Mouse (Mus musculus): ENCODE results near the gene Shh.

Gene Shh

GRCm38 (mm10) chr5:28466760-28467306 lies at the start of gene Shh:
Gene Shh, minus strand, starts transcription at chr5:28467256.
- DNase-seq (ENCODE audit: low read depth): no peak

- DNase-seq (ENCODE audit: low read depth): no peak
Observed at GRCm38 (mm10) chr5:28500792-28501439, 33.9 kb upstream of the Shh start.

- DNase-seq (ENCODE audit: low read depth): no peak
Observed at GRCm38 (mm10) chr5:28498846-28499245, 31.8 kb upstream of the Shh start.

- DNase-seq (ENCODE audit: low read depth): no peak
Observed at GRCm38 (mm10) chr5:28495712-28496650, 28.9 kb upstream of the Shh start.

- DNase-seq (ENCODE audit: low read depth): no peak
Observed at GRCm38 (mm10) chr5:28493550-28493949, 26.5 kb upstream of the Shh start.

- DNase-seq (ENCODE audit: low read depth): no peak
Observed at GRCm38 (mm10) chr5:28482991-28483390, 15.9 kb upstream of the Shh start.

- DNase-seq (ENCODE audit: low read depth): no peak
Observed at GRCm38 (mm10) chr5:28481730-28482129, 14.7 kb upstream of the Shh start.

- DNase-seq (ENCODE audit: low read depth): no peak
Observed at GRCm38 (mm10) chr5:28476389-28477379, 9.6 kb upstream of the Shh start.

GRCm38 (mm10) chr5:28473556-28473955 lies 6.5 kb upstream of the Shh start:
- DNase-seq (ENCODE audit: low read depth): no peak

- DNase-seq (ENCODE audit: low read depth): peak; percentile 19
Observed at GRCm38 (mm10) chr5:28469525-28470202, 2.6 kb upstream of the Shh start.

- DNase-seq (ENCODE audit: low read depth): no peak
Observed at GRCm38 (mm10) chr5:28466351-28466750, 705 bp downstream of the Shh start.

- DNase-seq (ENCODE audit: low read depth): no peak
Observed at GRCm38 (mm10) chr5:28465526-28465925, 1.5 kb downstream of the Shh start.

GRCm38 (mm10) chr5:28465099-28465406 lies 2.0 kb downstream of the Shh start:
- no peak for DNase-seq (ENCODE audit: low read depth)

GRCm38 (mm10) chr5:28464361-28465098 lies 2.5 kb downstream of the Shh start:
- DNase-seq (ENCODE audit: low read depth): no peak

GRCm38 (mm10) chr5:28463656-28464055 lies 3.4 kb downstream of the Shh start:
- DNase-seq (ENCODE audit: low read depth): no peak

GRCm38 (mm10) chr5:28462741-28463590 lies 4.1 kb downstream of the Shh start:
- DNase-seq (ENCODE audit: low read depth): no peak

- no peak for DNase-seq (ENCODE audit: low read depth)
Observed at GRCm38 (mm10) chr5:28461376-28461775, 5.7 kb downstream of the Shh start.

GRCm38 (mm10) chr5:28460556-28461350 lies 6.3 kb downstream of the Shh start:
- DNase-seq (ENCODE audit: low read depth): peak; percentile 14
